Mouse (Mus musculus) ovary, postnatal 10 days (tissue): ENCODE measurements around the gene Sept1.

Experiments used
- DNase-seq: peaks from one replicate; pipeline ENCODE4 v3.0.0; 2022; ENCODE audit warnings: low spot score

The Sept1 gene

DNA sequence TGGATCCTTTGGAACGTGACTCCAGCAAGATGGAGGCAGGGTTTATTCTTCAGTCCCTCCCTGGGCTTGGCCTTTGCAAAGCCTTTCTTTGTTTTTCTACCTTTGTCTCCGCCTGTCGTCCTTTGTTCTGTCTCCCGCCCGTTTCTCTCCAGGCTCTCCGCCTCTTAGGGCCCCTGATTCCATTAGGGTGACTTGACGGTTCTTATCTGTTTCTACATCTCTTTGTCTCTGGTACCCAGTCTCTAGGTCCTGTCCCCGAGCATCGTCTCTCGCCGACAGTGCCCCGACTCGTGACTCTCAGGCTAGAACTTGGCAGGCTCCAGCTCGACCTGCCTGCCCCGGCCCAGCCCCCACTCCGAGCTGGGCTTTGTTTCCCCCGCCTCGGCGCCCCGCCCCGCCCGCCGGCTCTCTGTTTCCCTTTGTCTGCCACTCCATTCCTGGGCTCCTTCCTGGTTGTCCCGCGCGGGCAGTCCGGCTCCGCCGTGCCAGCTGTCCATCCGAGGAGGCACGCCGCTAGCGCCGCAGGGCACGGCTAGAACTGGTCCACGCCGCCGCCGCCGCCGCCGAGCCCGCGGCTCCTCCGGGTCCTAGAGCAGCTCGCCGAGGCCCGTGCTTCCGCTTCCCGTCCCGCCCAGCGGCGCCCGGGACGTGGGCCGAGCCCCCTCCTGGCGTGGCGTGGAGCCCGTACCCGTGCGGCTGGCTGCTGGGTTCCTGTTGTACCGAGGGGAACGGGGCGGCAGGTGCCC lies at the start of gene Sept1, which contains the start of gene Zfp553:
Gene Sept1 (minus strand): TSS at position 509 of the 746 bp plus-strand sequence.
Gene Zfp553 (plus strand): TSS at position 440 of the 746 bp plus-strand sequence.
- peak; percentile 85 for DNase-seq

DNA sequence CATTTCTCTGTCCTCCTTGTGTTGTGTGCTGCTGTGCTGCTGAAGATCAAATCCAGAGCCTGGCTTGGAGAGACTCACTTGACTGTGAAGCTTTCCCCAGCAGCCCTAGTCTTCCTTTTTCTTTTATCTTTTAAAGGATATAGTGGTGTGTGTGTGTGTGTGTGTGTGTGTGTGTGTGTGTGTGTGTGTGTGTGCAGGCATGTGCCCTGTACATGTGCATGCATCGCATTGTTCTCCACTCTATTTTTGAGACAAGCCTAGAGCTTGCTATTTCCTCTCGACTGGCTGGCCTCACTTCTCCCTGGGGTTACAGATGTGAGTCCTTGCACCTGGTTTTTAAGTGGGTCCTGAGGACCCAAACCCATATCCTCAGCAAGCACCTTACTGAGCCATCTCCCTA lies 49.3 kb upstream of the Sept1 start:
- DNase-seq, result no peak

DNA sequence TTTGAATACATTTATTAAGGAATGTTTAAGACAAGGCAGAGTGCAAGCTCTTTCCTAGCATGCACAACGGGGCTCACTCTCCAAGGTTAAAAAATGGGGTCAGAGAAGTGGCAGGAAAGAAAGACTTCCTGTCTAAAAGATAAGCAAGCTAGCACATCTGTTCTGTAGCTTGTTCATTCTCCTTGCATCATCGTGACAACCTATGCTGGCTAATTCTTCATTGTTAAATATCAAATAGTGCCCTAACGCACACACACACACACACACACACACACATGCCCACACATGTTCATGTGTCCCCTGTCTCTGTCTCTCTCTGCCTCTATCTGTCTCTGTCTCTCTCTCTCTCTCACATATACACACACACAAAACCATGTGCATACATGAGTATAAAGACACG lies 48.2 kb upstream of the Sept1 start:
- no peak for DNase-seq

DNA sequence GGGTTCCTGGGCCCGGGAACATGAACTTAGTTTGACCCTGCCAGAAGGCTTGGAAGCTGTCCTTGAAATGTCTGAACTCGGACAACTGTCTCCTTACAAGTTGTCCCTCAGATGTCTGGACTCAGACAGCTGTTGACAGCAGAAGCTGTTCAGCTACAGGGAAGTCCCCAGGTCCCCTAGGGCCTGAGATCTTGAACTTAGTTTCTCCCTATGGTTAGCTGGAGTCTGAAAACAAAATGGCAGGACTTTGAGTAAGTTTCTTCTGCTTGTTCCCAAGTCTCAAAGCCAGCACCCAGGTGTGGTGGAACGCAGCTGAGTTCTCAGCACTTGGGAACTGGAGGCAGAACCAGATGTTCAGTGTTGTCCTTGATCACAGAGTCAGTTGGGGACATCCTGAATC lies 47.2 kb upstream of the Sept1 start:
- no peak for DNase-seq

DNA sequence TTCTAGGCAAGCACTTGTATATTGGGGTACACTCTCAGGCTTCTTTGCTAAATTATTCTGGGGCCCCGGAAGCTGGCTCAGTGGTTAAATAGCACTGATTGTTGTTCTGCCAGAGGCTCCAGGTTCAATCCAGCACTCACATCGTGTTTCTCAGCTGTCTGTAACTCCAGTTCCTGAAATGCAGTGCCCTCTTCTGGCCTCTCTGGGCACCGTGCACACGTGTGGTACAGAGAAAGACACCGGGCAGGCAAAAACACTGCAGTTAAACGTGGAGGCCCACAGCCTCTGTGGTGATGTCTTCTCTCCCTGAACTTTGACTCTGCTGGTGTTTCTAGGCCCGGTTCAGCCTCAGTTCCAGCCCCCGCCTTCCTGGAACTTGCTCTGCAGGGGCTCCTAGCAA lies 45.4 kb upstream of the Sept1 start:
- no peak for DNase-seq

DNA sequence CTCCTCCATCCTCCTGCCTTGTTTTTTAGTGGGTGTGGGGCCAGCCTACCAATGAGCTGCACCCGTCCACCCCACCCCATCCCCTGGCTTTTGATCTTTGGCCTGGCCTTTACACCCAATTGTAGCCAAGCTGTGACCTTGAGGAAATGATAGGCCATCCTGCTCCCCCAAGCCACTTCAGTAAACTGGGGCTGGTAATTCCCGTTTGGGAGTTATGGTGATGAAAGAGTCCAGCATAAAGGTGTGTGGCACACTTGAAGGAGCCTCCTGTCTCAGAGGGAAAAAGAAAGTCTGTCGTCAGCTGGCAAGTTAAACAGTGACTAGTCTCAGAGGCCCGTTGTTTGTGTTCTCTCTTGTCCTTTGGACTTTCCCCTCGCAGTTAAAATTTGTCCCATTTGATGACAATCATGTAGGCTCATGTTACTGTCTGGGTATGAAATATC lies 43.6 kb upstream of the Sept1 start:
- DNase-seq, result no peak

DNA sequence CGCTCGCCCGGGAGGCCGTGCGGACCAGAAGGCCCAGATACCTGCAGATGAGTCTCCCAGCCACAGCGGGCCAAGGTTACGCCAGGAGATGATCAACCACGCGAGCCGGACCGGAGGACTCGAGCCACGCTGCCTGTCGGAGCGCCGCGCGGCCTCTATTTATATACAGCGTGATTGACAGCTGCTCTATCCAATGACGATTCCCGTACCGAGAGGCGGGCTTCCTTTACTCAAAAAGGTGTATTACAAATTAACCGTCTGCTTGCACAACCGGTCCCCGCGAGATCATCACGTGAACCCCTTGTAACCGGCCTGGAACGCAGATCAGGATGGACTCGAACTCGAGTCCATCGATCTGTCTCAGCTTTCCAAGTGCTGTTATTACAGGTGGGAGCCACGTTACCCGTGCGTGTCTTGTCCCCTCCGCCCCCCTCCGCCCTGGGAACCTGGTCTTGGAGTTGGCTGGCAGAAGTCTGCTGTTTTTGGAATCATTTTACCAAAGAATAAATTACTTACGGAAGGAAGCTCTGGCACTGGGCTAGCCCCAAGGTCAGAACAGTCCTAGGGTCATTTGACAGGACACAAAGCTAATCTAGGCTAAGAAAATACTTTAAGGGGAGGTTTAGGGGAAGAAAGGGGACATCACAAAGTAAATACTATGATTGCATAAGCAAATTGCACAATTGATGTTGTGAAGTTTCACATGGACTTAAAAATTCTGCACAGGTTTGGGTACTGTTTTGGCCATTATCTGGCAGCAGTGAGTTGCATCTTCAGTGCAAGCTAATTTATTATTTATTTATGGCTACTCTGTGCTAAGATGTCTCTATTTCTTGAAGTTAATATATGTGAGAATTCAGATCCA lies 41.2 kb upstream of the Sept1 start, which contains the start of gene Sephs2:
Gene Sephs2 (minus strand): TSS at position 131 of the 865 bp plus-strand sequence.
- peak; percentile 95 for DNase-seq

DNA sequence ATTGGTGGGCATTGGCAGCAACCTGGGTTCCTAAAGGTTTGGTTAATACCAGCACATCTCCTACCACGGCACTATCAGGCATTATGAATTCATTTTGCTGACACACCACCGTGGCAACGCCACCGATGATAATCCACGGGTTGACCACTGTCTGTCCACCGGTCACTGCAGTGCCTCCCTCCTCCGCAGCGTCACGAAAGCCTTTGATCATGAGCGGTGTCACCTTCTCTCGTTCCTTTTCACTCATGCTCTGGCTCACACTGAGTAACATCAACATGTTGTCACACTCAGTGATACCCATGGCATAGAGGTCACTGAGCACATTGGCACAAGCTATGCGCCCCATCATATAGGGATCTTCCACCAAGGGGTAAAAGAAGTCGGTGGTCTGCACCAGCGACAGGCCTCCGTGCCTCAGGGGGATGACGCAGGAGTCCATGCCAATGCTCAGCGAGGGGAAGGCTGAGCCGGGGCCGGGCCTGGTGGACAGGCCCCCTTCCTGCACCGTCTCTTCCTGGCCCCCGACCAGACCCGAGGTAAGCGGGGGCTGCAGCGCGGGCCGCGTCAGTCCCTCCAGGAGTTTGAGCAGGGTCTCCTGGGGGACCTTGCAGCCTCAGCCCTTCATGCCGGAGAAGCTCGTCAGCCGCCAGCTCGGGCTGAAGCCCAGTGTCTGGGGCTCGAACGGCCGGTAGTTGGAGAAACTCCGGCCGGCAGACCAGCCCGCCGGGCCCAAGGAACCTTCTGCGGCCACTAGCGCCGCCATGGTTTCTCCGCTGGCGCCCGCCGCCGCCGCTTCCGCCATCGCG lies 40.4 kb upstream of the Sept1 start:
- DNase-seq, result no peak

DNA sequence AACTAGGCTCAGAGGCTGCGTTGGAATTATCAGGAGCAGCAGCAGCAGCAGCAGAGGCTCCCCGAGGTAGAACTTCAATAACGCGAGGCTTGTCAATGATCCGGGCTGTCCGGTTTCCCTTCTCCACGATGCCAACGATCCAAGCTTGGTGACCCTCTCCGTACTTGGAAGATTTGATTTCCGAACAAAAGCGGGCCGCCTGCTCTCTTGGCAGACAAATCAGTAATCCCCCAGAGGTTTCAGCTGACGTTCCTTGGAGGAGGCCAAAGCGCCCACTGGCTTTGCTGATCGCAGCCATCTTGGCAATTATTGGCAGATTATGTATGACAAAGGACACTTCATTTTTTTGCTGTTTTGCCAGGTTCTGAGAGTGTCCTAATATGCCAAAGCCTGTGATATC lies 39.6 kb upstream of the Sept1 start:
- DNase-seq, result no peak

DNA sequence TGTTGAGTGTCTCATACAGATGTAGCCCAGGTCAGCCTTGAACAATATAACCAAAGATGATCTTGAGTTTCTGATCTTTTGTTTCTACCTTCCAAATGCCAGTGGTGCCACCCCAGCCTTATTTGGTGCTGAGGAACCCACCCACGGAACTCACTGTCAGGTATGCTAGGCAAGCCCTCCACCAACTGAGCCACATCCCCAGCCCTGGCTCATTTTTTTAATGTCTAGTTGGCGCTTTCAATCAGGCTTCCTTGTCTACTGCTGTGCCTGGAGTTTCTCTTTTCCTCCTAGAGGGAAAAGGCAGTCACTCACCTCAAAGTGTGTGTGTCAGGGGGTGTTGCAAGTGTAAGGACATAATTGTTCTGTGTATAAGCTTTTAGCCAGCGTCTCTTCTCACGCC lies 38.2 kb upstream of the Sept1 start:
- no peak for DNase-seq

DNA sequence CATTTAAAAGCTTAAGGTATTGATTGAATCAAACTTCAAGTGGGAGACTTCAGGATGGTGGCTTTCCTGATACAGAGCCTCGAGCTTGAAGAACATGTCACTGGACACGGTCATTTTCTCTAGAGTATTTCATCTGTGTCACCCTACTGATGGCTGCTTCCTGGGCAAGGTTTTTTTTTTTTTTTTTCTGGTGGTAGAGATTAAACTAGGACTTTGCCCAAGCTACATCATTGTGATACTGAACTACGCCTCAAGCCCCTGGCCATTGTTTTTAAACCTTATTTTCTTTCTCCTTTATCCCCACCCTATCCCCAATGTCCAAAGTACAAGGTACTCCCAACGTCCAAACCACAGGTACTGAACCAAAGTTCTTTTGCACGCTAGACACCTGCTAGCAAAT lies 37.7 kb upstream of the Sept1 start:
- DNase-seq, result no peak

DNA sequence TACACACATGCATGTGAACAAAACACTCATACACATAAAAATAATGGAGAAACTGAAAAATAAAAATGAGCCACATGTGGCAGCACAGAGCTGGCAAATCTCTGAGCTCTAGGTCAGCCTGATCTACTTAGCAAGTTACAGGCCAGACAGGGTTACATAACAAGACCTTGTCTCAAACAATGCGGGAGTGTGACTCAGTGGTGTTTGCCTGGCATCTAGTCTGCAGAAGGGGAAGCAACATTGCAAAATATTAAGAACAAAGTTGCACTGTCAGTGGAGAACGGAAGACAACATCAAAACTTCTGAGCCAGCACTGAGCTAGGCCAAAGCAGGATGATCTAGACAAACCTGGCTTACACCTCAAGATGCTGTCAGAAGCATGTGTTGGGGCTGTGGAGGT lies 37.3 kb upstream of the Sept1 start:
- DNase-seq, result no peak

DNA sequence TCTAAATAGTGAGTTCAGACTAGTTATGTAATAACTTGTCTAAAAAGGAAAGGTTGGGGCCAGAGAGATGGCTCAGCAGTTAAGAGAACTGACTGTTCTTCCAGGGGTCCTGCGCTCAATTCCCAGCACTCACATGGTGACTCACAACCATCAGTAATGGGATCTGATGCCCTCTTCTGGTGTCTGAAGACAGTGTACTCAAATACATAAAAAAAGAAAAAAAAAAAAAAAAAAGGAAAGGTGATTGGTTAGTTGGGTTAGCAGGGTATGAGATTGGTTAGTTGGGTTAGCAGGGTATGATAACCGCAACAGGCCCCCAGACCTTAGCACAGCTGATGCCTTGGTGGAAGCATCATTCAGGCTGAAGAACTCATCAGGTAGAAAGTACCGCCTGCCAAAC lies 30.6 kb upstream of the Sept1 start:
- DNase-seq, result no peak

DNA sequence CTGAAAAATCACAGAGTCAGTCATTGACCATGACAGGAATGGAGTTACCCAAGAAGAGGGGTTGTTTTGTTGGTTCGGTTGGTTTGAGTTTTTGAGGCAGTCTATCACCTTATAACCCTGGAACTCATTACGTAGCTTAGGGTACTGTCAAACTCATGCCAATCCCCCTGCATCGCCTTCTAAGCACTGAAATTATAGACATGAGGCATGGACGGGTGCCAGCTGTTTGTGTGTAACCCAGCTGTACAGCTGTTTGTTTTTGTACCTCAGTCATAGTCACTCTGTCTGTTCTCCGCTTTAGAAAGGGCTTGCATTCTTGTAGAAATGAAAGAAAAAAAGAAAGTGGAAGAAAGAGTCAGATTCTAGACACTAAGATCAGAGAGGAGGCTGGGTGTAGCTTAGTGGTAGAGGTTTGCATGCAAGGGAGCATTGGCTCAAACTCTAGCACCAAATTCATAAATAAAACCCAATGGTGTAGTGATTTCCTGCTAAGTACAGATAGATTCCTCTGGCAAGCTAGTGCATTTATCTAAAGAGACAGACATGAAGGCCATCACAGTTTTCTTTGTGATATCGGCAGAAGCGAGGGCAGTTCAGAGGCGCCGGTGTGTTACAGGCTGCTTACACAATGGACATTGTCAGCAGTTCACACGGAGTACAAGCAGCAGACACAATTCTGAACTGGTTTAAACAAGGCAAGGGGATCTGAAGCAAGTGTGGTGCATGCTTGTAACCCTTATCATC lies 29.5 kb upstream of the Sept1 start:
- no peak for DNase-seq

DNA sequence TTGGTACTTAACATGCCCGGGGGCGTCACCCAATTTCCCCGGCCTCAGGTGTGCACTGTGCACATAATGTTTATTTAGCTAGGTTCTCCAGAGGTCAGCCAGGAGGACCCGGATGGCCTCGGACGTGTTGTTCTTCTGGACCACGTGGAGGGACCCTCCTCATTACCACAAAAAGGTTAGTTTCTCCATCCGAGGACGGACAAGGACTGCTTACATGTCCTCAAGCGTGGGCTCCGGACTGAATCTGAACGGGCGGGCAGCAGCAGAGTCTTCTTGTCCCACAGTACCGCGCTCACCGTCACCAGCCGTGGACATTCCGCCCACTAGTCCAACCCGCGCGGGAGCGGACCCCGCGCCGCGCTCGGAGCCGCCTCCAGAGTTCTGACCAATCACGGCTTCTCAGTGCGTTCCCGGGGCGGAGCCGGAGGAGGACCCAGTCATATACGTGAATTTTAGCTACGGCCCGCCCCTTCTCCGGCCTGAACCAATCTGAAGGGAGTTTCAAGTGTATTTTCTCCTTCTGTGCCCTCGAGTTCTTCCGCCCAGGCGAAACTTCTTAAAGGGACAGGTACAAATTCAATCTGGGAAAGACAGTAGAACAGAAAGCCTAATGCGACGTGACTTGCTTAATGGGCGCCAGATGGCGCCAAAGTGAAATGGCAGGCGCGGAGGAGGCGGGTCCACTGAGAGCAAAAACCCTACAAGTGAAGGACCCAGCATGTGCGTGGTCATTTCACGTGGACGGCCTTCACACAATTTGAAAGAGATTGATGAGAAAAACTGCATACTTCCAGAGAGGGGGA lies 27.6 kb upstream of the Sept1 start, which contains the start of gene Dctpp1:
Gene Dctpp1 (minus strand): TSS at position 401 of the 803 bp plus-strand sequence.
- peak; percentile 85 for DNase-seq

DNA sequence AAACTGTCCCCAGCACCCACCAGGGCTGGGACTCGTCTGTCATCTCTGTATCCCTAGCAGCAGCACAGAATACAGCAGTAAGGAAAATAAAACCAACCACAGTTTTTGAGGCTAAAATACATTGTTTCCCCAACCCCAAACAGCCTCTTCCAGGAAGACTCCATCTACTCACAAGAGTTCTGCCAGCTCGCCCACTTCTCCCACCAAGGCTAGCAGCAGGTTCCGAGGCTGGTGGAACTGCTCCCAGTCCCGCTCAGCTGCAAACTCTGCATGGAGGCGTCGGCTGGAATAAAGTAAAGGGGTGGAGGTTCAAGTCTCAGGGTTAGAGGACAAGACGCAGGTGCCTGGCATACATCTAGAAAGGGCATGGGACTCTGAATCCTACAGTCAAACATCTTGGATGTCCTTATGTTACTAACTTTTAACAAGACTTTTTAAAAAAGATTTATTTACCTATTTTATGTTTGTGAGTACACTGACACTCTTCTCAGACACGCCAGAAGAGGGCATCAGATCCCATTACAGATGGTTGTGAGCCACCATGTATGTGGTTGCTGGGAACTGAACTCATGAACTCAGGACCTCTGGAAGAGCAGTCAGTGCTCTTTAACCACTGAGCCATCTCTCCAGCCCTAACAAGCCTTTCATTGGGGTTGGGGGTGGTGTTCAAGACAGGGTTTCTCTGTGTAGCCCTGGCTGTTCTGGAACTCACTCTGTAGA lies 26.4 kb upstream of the Sept1 start:
- DNase-seq, result no peak

DNA sequence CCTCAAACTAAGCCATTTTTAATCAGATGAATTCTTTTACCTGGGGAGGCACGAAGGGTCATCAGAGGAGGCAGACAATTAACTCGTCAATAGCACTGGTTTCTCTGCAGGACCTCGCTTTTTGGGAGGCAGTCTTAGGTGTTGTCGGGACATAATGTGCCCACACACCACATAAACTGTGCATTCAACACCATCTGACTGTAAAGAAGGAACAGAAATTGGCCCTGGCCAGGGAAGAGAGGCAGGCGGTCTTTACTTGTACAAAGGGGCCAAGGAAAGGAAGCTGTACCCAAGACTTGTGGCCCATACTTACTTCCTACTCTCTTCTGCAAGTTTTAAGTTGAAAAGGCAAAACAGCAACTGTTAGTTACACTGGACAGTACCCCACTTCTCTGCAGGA lies 23.6 kb upstream of the Sept1 start:
- no peak for DNase-seq

DNA sequence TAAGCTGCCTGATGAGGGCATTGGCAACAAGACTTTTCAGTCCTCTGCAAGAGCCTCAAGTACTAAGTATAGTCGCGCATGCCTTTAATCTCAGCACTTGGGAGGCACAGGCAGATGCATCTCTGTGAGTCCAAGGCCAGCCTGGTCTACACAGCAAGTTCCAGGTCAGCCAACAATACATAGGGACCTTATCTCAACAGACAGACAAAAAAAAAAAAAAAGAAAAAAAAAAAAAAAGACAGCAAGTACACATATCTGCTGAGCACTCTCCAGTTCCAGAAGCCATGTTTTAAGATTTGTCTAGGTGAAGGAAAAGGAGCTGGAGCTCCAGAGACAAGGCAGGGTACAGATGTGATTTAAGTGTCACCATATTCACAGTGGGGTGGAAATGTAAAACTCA lies 23.0 kb upstream of the Sept1 start:
- no peak for DNase-seq

DNA sequence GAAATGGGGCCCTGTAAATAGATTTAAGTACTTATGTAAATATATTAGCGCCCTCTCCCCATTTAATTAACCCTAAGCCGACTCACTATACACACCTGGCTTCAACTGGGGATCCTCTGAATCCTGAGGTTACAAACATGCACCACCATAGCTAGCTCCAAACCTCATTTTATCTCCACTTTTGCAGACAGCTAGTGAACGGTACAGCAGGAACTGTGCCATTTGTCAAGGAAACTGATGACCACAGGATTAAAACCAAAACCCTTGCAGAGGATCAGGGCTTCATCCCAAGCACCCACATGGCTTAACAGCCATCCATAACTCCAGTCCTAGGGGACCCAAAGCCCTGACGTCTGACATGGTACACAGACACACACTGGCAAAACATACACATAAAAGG lies 22.1 kb upstream of the Sept1 start:
- no peak for DNase-seq
